8 mouse cellular contexts compared by ENCODE assay signal in genomic region chr5:39643924-39644826, GRCm38 (mm10).
DNase-seq lines count a peak whose midpoint lies in the region; ATAC-seq lines count a peak whose summit lies in the region.

No protein-coding gene starts in this region.

- WGBS in forebrain, embryonic 14.5 days = under 1% methylated on average over 55 of the region's 56 CpGs
- WGBS in liver, embryonic 16.5 days (ENCODE audit: insufficient replicate concordance) = under 1% methylated on average over 56 of the region's 56 CpGs
- 1% methylated on average over 56 of the region's 56 CpGs for WGBS in neural tube, embryonic 12.5 days
- WGBS in stomach, embryonic 16.5 days = 1% methylated on average over 56 of the region's 56 CpGs

- 0 out of 2 replicates have a peak, but pooled peaks cover 3% of the 10 kb centered on the region for H3K27me3 ChIP-seq in forebrain, embryonic 14.5 days (replicated peaks; ENCODE audit: control insufficient read depth, insufficient read depth, low read length)
- peaks cover 24% of the 10 kb centered on the region for H3K27me3 ChIP-seq in liver, embryonic 16.5 days (ENCODE audit: control insufficient read depth, insufficient read depth, low read depth, low read length)
- peaks cover 6% of the 10 kb centered on the region for H3K27me3 ChIP-seq in neural tube, embryonic 12.5 days (replicated peaks)
- peaks cover 16% of the 10 kb centered on the region; the same call in 1 of the 2 replicates for H3K27me3 ChIP-seq in stomach, embryonic 16.5 days (ENCODE audit: control insufficient read depth, insufficient read depth, low read length)

- no peaks in the 10 kb centered on the region for H3K36me3 ChIP-seq in forebrain, embryonic 14.5 days (ENCODE audit: control insufficient read depth, insufficient read depth, low read length)
- no peaks in the 10 kb centered on the region for H3K36me3 ChIP-seq in liver, embryonic 16.5 days (ENCODE audit: control insufficient read depth, insufficient read depth)
- H3K36me3 ChIP-seq in neural tube, embryonic 12.5 days = no peaks in the 10 kb centered on the region
- H3K36me3 ChIP-seq in stomach, embryonic 16.5 days (ENCODE audit: control insufficient read depth, insufficient read depth, low read length) = no peaks in the 10 kb centered on the region

- H3K4me1 ChIP-seq in forebrain, embryonic 14.5 days (ENCODE audit: control insufficient read depth, insufficient read depth, low read length) = 0 out of 2 replicates have a peak, but pooled peaks cover 2% of the 10 kb centered on the region
- no peaks in the 10 kb centered on the region for H3K4me1 ChIP-seq in liver, embryonic 16.5 days (ENCODE audit: control insufficient read depth, low read depth, low read length)
- H3K4me1 ChIP-seq in neural tube, embryonic 12.5 days = peaks cover 7% of the 10 kb centered on the region
- H3K4me1 ChIP-seq in stomach, embryonic 16.5 days (ENCODE audit: control insufficient read depth, insufficient read depth, low read length) = peaks cover 7% of the 10 kb centered on the region; the same call in 1 of the 2 replicates

- H3K4me2 ChIP-seq in forebrain, embryonic 14.5 days (ENCODE audit: low read length) = peak overlapping the region; percentile 93
- peak overlapping the region; percentile 63 for H3K4me2 ChIP-seq in liver, embryonic 16.5 days (ENCODE audit: low read depth, low read length)
- peak overlapping the region; percentile 93 for H3K4me2 ChIP-seq in neural tube, embryonic 12.5 days (replicated peaks)
- H3K4me2 ChIP-seq in stomach, embryonic 16.5 days (ENCODE audit: low read depth, low read length) = peak overlapping the region; percentile 90

- H3K9me3 ChIP-seq in forebrain, embryonic 14.5 days (replicated peaks; ENCODE audit: control insufficient read depth, low read length) = no peaks in the 10 kb centered on the region
- H3K9me3 ChIP-seq in liver, embryonic 16.5 days (replicated peaks; ENCODE audit: control insufficient read depth, low read length) = no peaks in the 10 kb centered on the region
- H3K9me3 ChIP-seq in neural tube, embryonic 12.5 days = no peaks in the 10 kb centered on the region
- H3K9me3 ChIP-seq in stomach, embryonic 16.5 days (replicated peaks; ENCODE audit: control insufficient read depth, low read length) = no peaks in the 10 kb centered on the region

- ATAC-seq in CD4-positive, CD25-positive, alpha-beta regulatory T cell, adult 4 months = no peak
- ATAC-seq in forebrain, embryonic 14.5 days = peak; percentile 96
- ATAC-seq in liver, embryonic 16.5 days (ENCODE audit: low read depth) = peak; percentile 77
- peak; percentile 97 for ATAC-seq in neural tube, embryonic 12.5 days (ENCODE audit: low FRiP score, low read depth)
- peak; percentile 98 for ATAC-seq in stomach, embryonic 16.5 days (ENCODE audit: insufficient read depth, low FRiP score)

- H3K4me3 ChIP-seq in forebrain, embryonic 14.5 days (ENCODE audit: low read depth, low read length) = peak overlapping the region; percentile 74
- peak overlapping the region; percentile 52 for H3K4me3 ChIP-seq in liver, embryonic 16.5 days (ENCODE audit: low read depth, low read length)
- peak overlapping the region; percentile 61 for H3K4me3 ChIP-seq in neural tube, embryonic 12.5 days
- peak overlapping the region; percentile 57 for H3K4me3 ChIP-seq in stomach, embryonic 16.5 days (replicated peaks; ENCODE audit: low read length)

- H3K9ac ChIP-seq in forebrain, embryonic 14.5 days (ENCODE audit: low read length) = peak overlapping the region; percentile 82
- no peak overlapping the region for H3K9ac ChIP-seq in liver, embryonic 16.5 days (ENCODE audit: low read depth, low read length)
- peak overlapping the region; percentile 48 for H3K9ac ChIP-seq in neural tube, embryonic 12.5 days
- H3K9ac ChIP-seq in stomach, embryonic 16.5 days (ENCODE audit: low read length) = peak overlapping the region; percentile 72

- intact Hi-C loops in heart, postnatal 10 days (cut with DNase I) = loop anchor here (2.0 to 5.0 kb wide), 3 partner anchors 188 to 861 kb away; no protein-coding TSS in a partner anchor

- peak; percentile 16 for DNase-seq in CD4-positive, CD25-positive, alpha-beta regulatory T cell, adult 2 months (ENCODE audit: low read depth, low spot score)
- peak; percentile 94 for DNase-seq in forebrain, embryonic 14.5 days (ENCODE audit: low spot score)
- DNase-seq in heart, postnatal 10 days = peak; percentile 91 to 92
- peak; percentile 92 for DNase-seq in layer of hippocampus, adult 11-12 months (ENCODE audit: low spot score)

- H3K27ac ChIP-seq in forebrain, embryonic 14.5 days (ENCODE audit: low read depth, low read length) = no peak overlapping the region
- no peak overlapping the region for H3K27ac ChIP-seq in liver, embryonic 16.5 days (ENCODE audit: low read length)
- no peak overlapping the region for H3K27ac ChIP-seq in neural tube, embryonic 12.5 days
- H3K27ac ChIP-seq in stomach, embryonic 16.5 days (ENCODE audit: low read length) = no peak overlapping the region; the same call in 1 of the 2 replicates

Comparison
In these comparisons a context has a peak if more than half of its experiments do, and no peak if none do; other contexts are left out.
1. DNase-seq: peak in every context shown above with its lines; median percentile 94 in forebrain, embryonic 14.5 days; 92 in layer of hippocampus, adult 11-12 months; 92 in heart, postnatal 10 days; 16 in CD4-positive, CD25-positive, alpha-beta regulatory T cell, adult 2 months.